Comparison of ENCODE assay signal across 12 mouse cellular contexts in the genomic region with DNA sequence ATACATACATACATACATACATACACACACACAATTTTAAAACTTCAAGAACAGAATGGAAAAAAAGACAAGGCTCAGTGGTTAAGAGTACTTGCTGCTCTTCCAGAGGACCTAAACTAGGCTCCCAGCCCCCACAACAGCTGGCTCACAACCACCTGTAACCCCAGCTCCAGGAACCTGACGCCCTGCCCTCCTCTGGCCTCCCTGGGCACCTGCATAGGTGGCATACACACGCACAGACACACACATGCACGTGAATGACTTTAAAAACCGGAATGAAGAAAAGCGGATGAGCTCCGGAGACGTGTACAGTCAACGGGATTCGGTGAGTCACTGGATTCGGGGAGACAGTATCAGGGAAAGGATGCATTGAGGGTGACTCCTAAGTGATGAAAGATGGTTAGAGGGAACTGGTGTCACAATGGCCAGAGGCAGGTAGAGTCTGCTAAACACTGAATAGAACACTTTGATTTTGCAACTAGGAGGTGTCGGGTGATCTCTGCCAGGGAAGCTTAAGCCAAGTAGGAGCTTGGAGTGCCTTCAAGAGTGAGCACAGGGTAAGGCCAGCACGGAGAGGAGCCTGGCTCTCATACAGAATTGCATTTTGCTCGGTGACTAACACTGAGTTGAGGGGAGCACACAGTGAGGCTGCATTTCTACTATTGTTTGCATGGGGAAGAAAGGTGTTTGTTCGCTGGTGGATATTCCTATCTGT. TPM values are rescaled to one million over a fixed set of nuclear protein-coding genes. Genes with fewer than 3 reads are reported as not detected.
A peak's percentile ranks its signal among the peaks of the same experiment; 100 is the strongest.
DNase-seq lines count a peak whose midpoint lies in the region; ATAC-seq and TF ChIP-seq lines count a peak whose summit lies in the region.
"Had no signal": no experiment of that assay in that cellular context is flagged by ENCODE, and none has a peak within 500 bp of the region (broad histone marks: within the 10 kb centered on the region; RNA-seq: fewer than 3 reads in every experiment).

No protein-coding gene starts in this region.

- no peak overlapping the region for H3K9ac ChIP-seq in heart, embryonic 13.5 days
- no peak overlapping the region for H3K9ac ChIP-seq in liver, embryonic 12.5 days
- H3K9ac ChIP-seq in liver, postnatal 0 days (replicated peaks): no peak overlapping the region

- no peak for TF ChIP-seq EP300 in liver, postnatal 0 days (IDR thresholded peaks at IDR 0.05; ENCODE audit: low read depth)

- no peaks in the 10 kb centered on the region for H3K9me3 ChIP-seq in heart, embryonic 13.5 days
- no peaks in the 10 kb centered on the region for H3K9me3 ChIP-seq in liver, embryonic 12.5 days (replicated peaks)
- no peaks in the 10 kb centered on the region for H3K9me3 ChIP-seq in liver, postnatal 0 days (ENCODE audit: low read length)
- no peaks in the 10 kb centered on the region for H3K9me3 ChIP-seq in embryonic facial prominence, embryonic 10.5 days

- H3K4me3 ChIP-seq in heart, embryonic 13.5 days: no peak overlapping the region
- H3K4me3 ChIP-seq in liver, embryonic 12.5 days: no peak overlapping the region
- no peak overlapping the region for H3K4me3 ChIP-seq in liver, postnatal 0 days (ENCODE audit: low read depth, low read length)
- H3K4me3 ChIP-seq in embryonic facial prominence, embryonic 10.5 days: peak overlapping the region; percentile 32

- no peak overlapping the region for H3K27ac ChIP-seq in heart, embryonic 13.5 days (replicated peaks)
- H3K27ac ChIP-seq in liver, embryonic 12.5 days: no peak overlapping the region
- no peak overlapping the region for H3K27ac ChIP-seq in liver, postnatal 0 days (ENCODE audit: low read depth)
- no peak overlapping the region for H3K27ac ChIP-seq in embryonic facial prominence, embryonic 10.5 days (replicated peaks)

- no peaks in the 10 kb centered on the region for H3K27me3 ChIP-seq in heart, embryonic 13.5 days (replicated peaks)
- H3K27me3 ChIP-seq in liver, embryonic 12.5 days (replicated peaks): no peaks in the 10 kb centered on the region
- H3K27me3 ChIP-seq in liver, postnatal 0 days (ENCODE audit: insufficient read depth, low read length): no peaks in the 10 kb centered on the region
- no peaks in the 10 kb centered on the region for H3K27me3 ChIP-seq in embryonic facial prominence, embryonic 10.5 days (replicated peaks; ENCODE audit: low read depth, poor library complexity, severe bottlenecking)

- ATAC-seq in heart, embryonic 13.5 days (ENCODE audit: extremely low read depth, insufficient number of reproducible peaks, low FRiP score, low TSS enrichment): no peak
- no peak for ATAC-seq in liver, embryonic 12.5 days
- ATAC-seq in liver, postnatal 0 days: no peak
- no peak for ATAC-seq in granulocyte monocyte progenitor cell, adult 5-6 weeks (replicated peaks; ENCODE audit: poor library complexity, severe bottlenecking)
- ATAC-seq: intestine, postnatal 0 days had no signal

- H3K36me3 ChIP-seq in heart, embryonic 13.5 days: no peaks in the 10 kb centered on the region
- H3K36me3 ChIP-seq in liver, embryonic 12.5 days: no peaks in the 10 kb centered on the region; the same call in 1 of the 2 replicates
- H3K36me3 ChIP-seq in liver, postnatal 0 days (replicated peaks; ENCODE audit: insufficient read depth, low read length): no peaks in the 10 kb centered on the region
- H3K36me3 ChIP-seq in embryonic facial prominence, embryonic 10.5 days (replicated peaks): peaks cover 8% of the 10 kb centered on the region

- H3K4me2 ChIP-seq in heart, embryonic 13.5 days: peak overlapping the region; percentile 93; the same call in 1 of the 2 replicates
- peak overlapping the region; percentile 95 for H3K4me2 ChIP-seq in liver, embryonic 12.5 days
- H3K4me2 ChIP-seq in liver, postnatal 0 days (ENCODE audit: low read depth, low read length): no peak overlapping the region

- peaks cover 33% of the 10 kb centered on the region for H3K4me1 ChIP-seq in heart, embryonic 13.5 days
- H3K4me1 ChIP-seq in liver, embryonic 12.5 days: peaks cover 49% of the 10 kb centered on the region
- H3K4me1 ChIP-seq in liver, postnatal 0 days (ENCODE audit: insufficient read depth): peaks cover 26% of the 10 kb centered on the region
- H3K4me1 ChIP-seq in embryonic facial prominence, embryonic 10.5 days: peaks cover 46% of the 10 kb centered on the region

- WGBS in heart, embryonic 13.5 days: 79% methylated on average over 14 of the region's 14 CpGs
- 85% methylated on average over 14 of the region's 14 CpGs for WGBS in liver, embryonic 12.5 days (ENCODE audit: insufficient replicate concordance)
- 87% methylated on average over 14 of the region's 14 CpGs for WGBS in liver, postnatal 0 days (ENCODE audit: insufficient replicate concordance)
- 93% methylated on average over 14 of the region's 14 CpGs for WGBS in embryonic facial prominence, embryonic 10.5 days

- TF ChIP-seq CTCF in liver, postnatal 0 days (IDR thresholded peaks at IDR 0.05; ENCODE audit: low read depth): no peak

- peak; percentile 54 for DNase-seq in adrenal gland, postnatal 14 days
- no peak for DNase-seq in adrenal gland, postnatal 25 days
- DNase-seq in heart, postnatal 25 days (ENCODE audit: low spot score): no peak
- no peak for DNase-seq in liver, postnatal 0 days
- no peak for DNase-seq in embryonic facial prominence, embryonic 10.5 days (ENCODE audit: low spot score)
- DNase-seq: cerebellum, adult 9-10 months; embryo, embryonic 11 days; kidney, postnatal 25 days had no signal

- intact Hi-C loops in heart, postnatal 25 days (cut with DNase I): loop anchor here (5.0 kb wide), 1 partner anchor 149 kb away; a partner anchor contains a TSS

RNA-seq across cellular contexts. Expression of a gene that starts 1.6 kb away (rescaled TPM):
- 47.1 and 49.0 TPM in 2 replicates for total RNA-seq in adrenal gland, postnatal 14 days (2021)
- 44.9 and 47.2 TPM in 2 replicates for total RNA-seq in adrenal gland, postnatal 25 days (2021)
- polyA plus RNA-seq in heart, embryonic 13.5 days (2015; fragmentation: Nextera tagmentation; extraction: Ambion mirVana): 54.9 and 57.7 TPM in 2 replicates
- total RNA-seq in heart, postnatal 25 days (2021): 10 to 100 TPM; 33.2 to 34.9 TPM
- polyA plus RNA-seq in liver, embryonic 12.5 days (2016; fragmentation: Nextera tagmentation; extraction: Ambion mirVana): 48.3 and 49.1 TPM in 2 replicates
- polyA plus RNA-seq in liver, postnatal 0 days (2015; fragmentation: Nextera tagmentation; extraction: Ambion mirVana): 11.2 and 12.5 TPM in 2 replicates
- 142 and 149 TPM in 2 replicates for polyA plus RNA-seq in embryonic facial prominence, embryonic 10.5 days (2016; fragmentation: Nextera tagmentation; extraction: Ambion mirVana)
- 48.7 and 49.3 TPM in 2 replicates for total RNA-seq in granulocyte monocyte progenitor cell, adult 5-6 weeks (2014; fragmentation: Nextera tagmentation)
- total RNA-seq in granulocyte monocyte progenitor cell, adult 5-6 weeks (2017): 45.9 and 57.1 TPM in 2 replicates

RNA-seq across cellular contexts. Expression of a gene that starts 4.7 kb away (rescaled TPM):
- total RNA-seq in adrenal gland, postnatal 14 days (2021): 70.2 and 72.3 TPM in 2 replicates
- total RNA-seq in adrenal gland, postnatal 25 days (2021): 60.6 and 68.6 TPM in 2 replicates
- 11.6 and 12.2 TPM in 2 replicates for polyA plus RNA-seq in heart, embryonic 13.5 days (2015; fragmentation: Nextera tagmentation; extraction: Ambion mirVana)
- 10 to 100 TPM; 29.9 to 32.2 TPM for total RNA-seq in heart, postnatal 25 days (2021)
- 20.7 and 21.1 TPM in 2 replicates for polyA plus RNA-seq in liver, embryonic 12.5 days (2016; fragmentation: Nextera tagmentation; extraction: Ambion mirVana)
- 11.6 and 12.6 TPM in 2 replicates for polyA plus RNA-seq in liver, postnatal 0 days (2015; fragmentation: Nextera tagmentation; extraction: Ambion mirVana)
- polyA plus RNA-seq in embryonic facial prominence, embryonic 10.5 days (2016; fragmentation: Nextera tagmentation; extraction: Ambion mirVana): 22.3 and 22.9 TPM in 2 replicates
- total RNA-seq in granulocyte monocyte progenitor cell, adult 5-6 weeks (2014; fragmentation: Nextera tagmentation): 9.7 and 22.9 TPM in 2 replicates
- 11.3 and 13.2 TPM in 2 replicates for total RNA-seq in granulocyte monocyte progenitor cell, adult 5-6 weeks (2017)

RNA-seq across cellular contexts. Expression of a gene that starts 22.4 kb away (rescaled TPM):
- total RNA-seq in adrenal gland, postnatal 14 days (2021): 6.9 and 124 TPM in 2 replicates
- total RNA-seq in adrenal gland, postnatal 25 days (2021): 0.61 and 12.4 TPM in 2 replicates
- polyA plus RNA-seq in heart, embryonic 13.5 days (2015; fragmentation: Nextera tagmentation; extraction: Ambion mirVana): 1.5 and 2.0 TPM in 2 replicates
- total RNA-seq in heart, postnatal 25 days (2021): 1 to 10 TPM in 1 of 2 experiments, under 1 TPM in 1; 0.92 to 2.3 TPM
- polyA plus RNA-seq in liver, embryonic 12.5 days (2016; fragmentation: Nextera tagmentation; extraction: Ambion mirVana): 5.8 and 6.7 TPM in 2 replicates
- polyA plus RNA-seq in liver, postnatal 0 days (2015; fragmentation: Nextera tagmentation; extraction: Ambion mirVana): 707 and 780 TPM in 2 replicates
- polyA plus RNA-seq in embryonic facial prominence, embryonic 10.5 days (2016; fragmentation: Nextera tagmentation; extraction: Ambion mirVana): 0.51 and 0.57 TPM in 2 replicates
- total RNA-seq in granulocyte monocyte progenitor cell, adult 5-6 weeks (2014; fragmentation: Nextera tagmentation): 1.1 TPM in 1 of 2 replicates, not detected in the other
- total RNA-seq in granulocyte monocyte progenitor cell, adult 5-6 weeks (2017): 1.0 TPM in 1 of 2 replicates, not detected in the other

RNA-seq across cellular contexts. Expression of a gene that starts 25.8 kb away (rescaled TPM):
- 80.0 and 83.6 TPM in 2 replicates for total RNA-seq in adrenal gland, postnatal 14 days (2021)
- total RNA-seq in adrenal gland, postnatal 25 days (2021): 73.3 and 86.4 TPM in 2 replicates
- 136 and 148 TPM in 2 replicates for polyA plus RNA-seq in heart, embryonic 13.5 days (2015; fragmentation: Nextera tagmentation; extraction: Ambion mirVana)
- total RNA-seq in heart, postnatal 25 days (2021): 100 to 1,000 TPM in 1 of 2 experiments, 10 to 100 TPM in 1; 95.5 to 107 TPM
- polyA plus RNA-seq in liver, embryonic 12.5 days (2016; fragmentation: Nextera tagmentation; extraction: Ambion mirVana): 83.4 and 85.0 TPM in 2 replicates
- 60.0 and 63.0 TPM in 2 replicates for polyA plus RNA-seq in liver, postnatal 0 days (2015; fragmentation: Nextera tagmentation; extraction: Ambion mirVana)
- polyA plus RNA-seq in embryonic facial prominence, embryonic 10.5 days (2016; fragmentation: Nextera tagmentation; extraction: Ambion mirVana): 148 and 151 TPM in 2 replicates
- 62.5 and 77.9 TPM in 2 replicates for total RNA-seq in granulocyte monocyte progenitor cell, adult 5-6 weeks (2014; fragmentation: Nextera tagmentation)
- 26.8 and 30.9 TPM in 2 replicates for total RNA-seq in granulocyte monocyte progenitor cell, adult 5-6 weeks (2017)

RNA-seq across cellular contexts. Expression of a gene that starts 27.9 kb away (rescaled TPM):
- 80.5 and 90.2 TPM in 2 replicates for total RNA-seq in adrenal gland, postnatal 14 days (2021)
- 89.2 and 90.4 TPM in 2 replicates for total RNA-seq in adrenal gland, postnatal 25 days (2021)
- 122 and 142 TPM in 2 replicates for polyA plus RNA-seq in heart, embryonic 13.5 days (2015; fragmentation: Nextera tagmentation; extraction: Ambion mirVana)
- 10 to 100 TPM; 48.6 to 53.8 TPM for total RNA-seq in heart, postnatal 25 days (2021)
- polyA plus RNA-seq in liver, embryonic 12.5 days (2016; fragmentation: Nextera tagmentation; extraction: Ambion mirVana): 67.4 and 77.4 TPM in 2 replicates
- polyA plus RNA-seq in liver, postnatal 0 days (2015; fragmentation: Nextera tagmentation; extraction: Ambion mirVana): 52.3 and 56.9 TPM in 2 replicates
- polyA plus RNA-seq in embryonic facial prominence, embryonic 10.5 days (2016; fragmentation: Nextera tagmentation; extraction: Ambion mirVana): 148 and 156 TPM in 2 replicates
- total RNA-seq in granulocyte monocyte progenitor cell, adult 5-6 weeks (2014; fragmentation: Nextera tagmentation): 56.5 and 76.8 TPM in 2 replicates
- 73.8 and 82.4 TPM in 2 replicates for total RNA-seq in granulocyte monocyte progenitor cell, adult 5-6 weeks (2017)
